Mouse (Mus musculus) cerebellum, adult 2 months (tissue): ENCODE results near the gene Fkbp14.

Experiments used
- CTCF ChIP-seq: fragments of 200-500 bp; IDR thresholded peaks from 2 replicates; pipeline ENCODE4 v1.5.1; 2011; ENCODE audit warnings: low read depth, mild to moderate bottlenecking, control low read depth, low read length, moderate library complexity, borderline replicate concordance; ENCODE audit not compliant: insufficient read depth
- POLR2A ChIP-seq: fragments of 200-500 bp; IDR thresholded peaks from 2 replicates; pipeline ENCODE4 v1.6.1; 2011; ENCODE audit warnings: low read length, control low read depth, borderline replicate concordance; ENCODE audit not compliant: insufficient read depth

- TF ChIP-seq POLR2A (no peak), CTCF (no peak)
These were observed 46.2 kb downstream of the Fkbp14 start for GRCm38 (mm10) chr6:54550801-54551323.
